In genomic region chr1:35267883-35268282, GRCm38 (mm10) we compare ENCODE assay signal across 14 mouse cellular contexts.
"Had no signal": no experiment of that assay in that cellular context is flagged by ENCODE, and none has a peak within 500 bp of the region (broad histone marks: within the 10 kb centered on the region; RNA-seq: fewer than 3 reads in every experiment).

No protein-coding gene starts in this region.

- H3K4me1 ChIP-seq: kidney, embryonic 15.5 days; limb, embryonic 10.5 days; liver, embryonic 15.5 days; neural tube, embryonic 13.5 days; stomach, embryonic 15.5 days had no signal

- H3K9ac ChIP-seq: kidney, embryonic 15.5 days; liver, embryonic 15.5 days; neural tube, embryonic 13.5 days; stomach, embryonic 15.5 days had no signal

- H3K4me2 ChIP-seq: kidney, embryonic 15.5 days; liver, embryonic 11.5 days; liver, embryonic 15.5 days; neural tube, embryonic 13.5 days; stomach, embryonic 15.5 days had no signal

- H3K36me3 ChIP-seq: kidney, embryonic 15.5 days; limb, embryonic 10.5 days; liver, embryonic 15.5 days; neural tube, embryonic 13.5 days; stomach, embryonic 15.5 days had no signal

- DNase-seq: kidney, adult 2 months; kidney, postnatal 14 days; lung, adult 2 months; lung, postnatal 36 days; right cerebral cortex, postnatal 14 days; thymus, adult 2 months; thymus, postnatal 25 days had no signal

- H3K27ac ChIP-seq: kidney, embryonic 15.5 days; limb, embryonic 10.5 days; liver, embryonic 15.5 days; neural tube, embryonic 13.5 days; stomach, embryonic 15.5 days had no signal

- H3K27me3 ChIP-seq: kidney, embryonic 15.5 days; liver, embryonic 15.5 days; neural tube, embryonic 13.5 days; stomach, embryonic 15.5 days had no signal

- ATAC-seq: lung, postnatal 0 days had no signal

- H3K4me3 ChIP-seq: kidney, embryonic 15.5 days; limb, embryonic 10.5 days; liver, embryonic 15.5 days; neural tube, embryonic 13.5 days; stomach, embryonic 15.5 days had no signal

- H3K9me3 ChIP-seq: kidney, embryonic 15.5 days; limb, embryonic 10.5 days; liver, embryonic 15.5 days; neural tube, embryonic 13.5 days; stomach, embryonic 15.5 days had no signal
